Mouse (Mus musculus): ENCODE data around the gene Eci1.

GRCm38 (mm10) chr17:24426471-24427169, at the start of gene Eci1:
- no peak for TF ChIP-seq CTCF (IDR thresholded peaks at IDR 0.05; ENCODE audit: insufficient read depth, low read depth, low read length)
- peak; percentile 79 for TF ChIP-seq POLR2A (IDR thresholded peaks at IDR 0.05; ENCODE audit: insufficient read depth, low read depth, low read length)
